Mouse (Mus musculus) embryonic fibroblast, embryonic 13.5 days (primary cell): Measurements from ENCODE around the gene Cyp2d11. TPM values are rescaled to one million over a fixed set of nuclear protein-coding genes. Genes with fewer than 3 reads are reported as not detected.
"Not testable (repeated sequence)": the region's sequence is repeated elsewhere in the genome, so short reads cannot be mapped to it uniquely, and the experiment has no call there.

Source experiments
- H3K27ac ChIP-seq: 2 replicates; pipeline ENCODE4 v1.5.1; 2012; ENCODE audit warnings: low read length, control low read depth, inconsistent platforms; ENCODE audit not compliant: insufficient read depth
- H3K4me1 ChIP-seq: 2 replicates; pipeline ENCODE4 v1.6.1; 2011; ENCODE audit warnings: low read length; ENCODE audit not compliant: control insufficient read depth, insufficient read depth
- H3K4me3 ChIP-seq: 2 replicates; pipeline ENCODE4 v1.5.1; 2011; ENCODE audit warnings: mild to moderate bottlenecking, control low read depth, low read length; ENCODE audit not compliant: insufficient read depth
- CTCF ChIP-seq: IDR thresholded peaks from 2 replicates; pipeline ENCODE4 v1.5.1; 2011; ENCODE audit warnings: mild to moderate bottlenecking, control low read depth, low read length, moderate library complexity, borderline replicate concordance; ENCODE audit not compliant: insufficient read depth
- POLR2A ChIP-seq: IDR thresholded peaks from 2 replicates; pipeline ENCODE4 v1.6.1; 2011; ENCODE audit warnings: low read depth, mild to moderate bottlenecking, control low read depth, low read length, moderate library complexity
- polyA plus RNA-seq: library from polyadenylated mRNA; stranded (reverse); fragments of >200 nt; gene quantifications from 2 replicates; pipeline ENCODE4 v1.2.4, GENCODE M21; 2011; ENCODE audit warnings: low read depth; ENCODE audit not compliant: missing spikeins, insufficient read length

Gene Cyp2d11
- polyA plus RNA-seq, 1 experiment, result not detected

GRCm38 (mm10) chr15:82416797-82417789, 23.3 kb upstream of the Cyp2d11 start:
- no peak overlapping the region for H3K27ac ChIP-seq
- peak; percentile 93 for TF ChIP-seq CTCF
- no peak; the same call in 1 of the 2 replicates for TF ChIP-seq POLR2A
- H3K4me3 ChIP-seq, result no peak overlapping the region
- H3K4me1 ChIP-seq, result no peaks in the 10 kb centered on the region

DNA sequence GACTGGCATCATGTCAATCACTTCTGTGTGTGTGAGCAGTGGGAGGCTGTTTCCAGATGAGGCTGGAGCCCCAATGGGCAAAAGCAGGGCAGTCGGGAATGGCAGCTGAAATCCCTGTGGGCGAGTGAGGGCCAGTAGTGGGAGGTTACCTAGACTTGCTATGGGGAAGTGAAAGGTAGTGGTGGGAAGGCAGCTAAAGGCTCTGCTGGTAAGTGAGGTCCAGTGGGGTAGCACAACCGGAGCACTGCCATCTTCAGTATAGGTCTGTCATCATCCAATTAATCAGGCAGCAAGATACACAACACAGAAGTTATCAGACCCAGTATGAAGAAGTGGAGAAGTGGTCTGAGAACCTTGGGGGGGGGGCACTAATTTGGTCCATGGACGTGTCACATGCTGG, 13.7 kb upstream of the Cyp2d11 start:
- no peaks in the 10 kb centered on the region for H3K4me1 ChIP-seq
- no peak overlapping the region for H3K27ac ChIP-seq
- no peak overlapping the region for H3K4me3 ChIP-seq
- TF ChIP-seq POLR2A (no peak), CTCF (no peak)

GRCm38 (mm10) chr15:82406981-82407380, 13.2 kb upstream of the Cyp2d11 start, which contains the start of gene Cyp2d10:
Gene Cyp2d10, minus strand, starts transcription at chr15:82407195.
- TF ChIP-seq CTCF, result no peak
- no peak for TF ChIP-seq POLR2A
- Histone ChIP-seq H3K4me3 (no peak within 1 kb of the TSS), H3K27ac (no peak within 1 kb of the TSS), H3K4me1 (no peaks in the 10 kb centered on the region)

- Histone ChIP-seq H3K4me3 (no peak overlapping the region), H3K27ac (no peak overlapping the region), H3K4me1 (no peaks in the 10 kb centered on the region)
- TF ChIP-seq CTCF (no peak), POLR2A (no peak)
These were observed 10.3 kb upstream of the Cyp2d11 start for GRCm38 (mm10) chr15:82404163-82404562.

GRCm38 (mm10) chr15:82403606-82404005, 9.8 kb upstream of the Cyp2d11 start:
- H3K27ac ChIP-seq, result no peak overlapping the region
- TF ChIP-seq POLR2A, result no peak
- TF ChIP-seq CTCF, result no peak
- H3K4me3 ChIP-seq, result no peak overlapping the region
- no peaks in the 10 kb centered on the region for H3K4me1 ChIP-seq

- TF ChIP-seq POLR2A (no peak), CTCF (no peak)
- Histone ChIP-seq H3K27ac (no peak overlapping the region), H3K4me3 (no peak overlapping the region), H3K4me1 (no peaks in the 10 kb centered on the region)
These were observed 8.9 kb upstream of the Cyp2d11 start for GRCm38 (mm10) chr15:82402741-82403140.

- no peaks in the 10 kb centered on the region for H3K4me1 ChIP-seq
- H3K4me3 ChIP-seq, result no peak overlapping the region
- TF ChIP-seq CTCF (no peak), POLR2A (no peak)
- no peak overlapping the region for H3K27ac ChIP-seq
These were observed 8.3 kb upstream of the Cyp2d11 start for GRCm38 (mm10) chr15:82402106-82402505.

DNA sequence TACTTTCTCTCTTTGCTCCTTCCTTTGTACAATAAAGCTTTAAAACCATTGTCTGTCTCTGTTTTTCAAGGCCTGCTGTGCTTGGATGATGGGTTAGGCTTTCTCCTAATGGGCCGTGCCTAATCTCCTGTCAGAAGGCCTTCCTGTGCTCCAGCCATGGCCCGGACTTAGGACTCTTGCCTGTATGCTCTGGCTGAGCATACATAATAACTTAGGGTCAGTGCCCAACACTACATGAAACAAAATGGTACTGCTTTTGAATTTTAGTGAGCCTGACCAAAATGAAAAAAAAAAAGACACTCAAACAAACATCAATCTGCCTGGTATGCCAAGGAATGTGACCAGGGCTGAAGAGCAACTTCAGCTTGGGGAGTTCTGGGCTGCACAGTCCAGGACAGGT, 7.7 kb upstream of the Cyp2d11 start:
- H3K4me1 ChIP-seq, result no peaks in the 10 kb centered on the region
- no peak overlapping the region for H3K27ac ChIP-seq
- no peak for TF ChIP-seq CTCF
- no peak for TF ChIP-seq POLR2A
- H3K4me3 ChIP-seq, result no peak overlapping the region

DNA sequence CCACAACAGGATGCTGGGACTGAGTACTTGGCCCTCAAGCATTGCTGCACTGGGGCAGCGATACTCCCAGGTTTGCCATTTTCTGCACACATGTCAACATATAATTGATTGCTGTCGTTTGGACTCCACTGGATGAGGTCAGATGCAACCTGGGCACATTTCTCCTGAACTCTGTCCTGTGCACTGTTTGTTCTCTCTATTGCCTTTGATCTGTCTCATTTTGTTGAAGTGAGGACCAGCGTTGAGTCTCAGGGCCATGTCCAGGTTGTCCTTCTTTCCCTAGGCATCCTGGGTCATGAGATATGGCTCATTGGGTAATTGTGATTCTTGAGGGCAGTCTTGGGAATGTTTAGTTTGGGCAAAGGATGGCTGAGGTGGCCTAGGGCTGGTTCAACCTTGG, 2.1 kb upstream of the Cyp2d11 start:
- H3K4me3 ChIP-seq, H3K4me1 ChIP-seq, H3K27ac ChIP-seq: not testable (repeated sequence)

- not testable (repeated sequence) for H3K27ac ChIP-seq, H3K4me3 ChIP-seq, H3K4me1 ChIP-seq
These were observed 3.9 kb downstream of the Cyp2d11 start for GRCm38 (mm10) chr15:82389916-82390315.
